Mouse (Mus musculus) heart, postnatal 10 days (tissue): ENCODE measurements around the gene Nhp2. TPM values are rescaled to one million over a fixed set of nuclear protein-coding genes. Genes with fewer than 3 reads are reported as not detected.
A peak's percentile ranks its signal among the peaks of the same experiment; 100 is the strongest.

Source experiments
- DNase-seq, 2 experiments: peaks; one replicate each; pipeline ENCODE4 v3.0.0; 2021
- intact Hi-C: fragments of 180-260 bp; cut with DNase I; formaldehyde crosslinking; loops from one replicate; pipeline ENCODE4 v1.15.1; 2025
- total RNA-seq, 2 experiments: library from RNA; stranded (reverse); gene quantifications; 2 replicates each; pipeline ENCODE4 v1.2.3; 2021

Nhp2 gene
- total RNA-seq: 10 to 100 TPM; 30.5 to 30.9 TPM

- DNase-seq: peak; percentile 96 to 97
- intact Hi-C loops: loop anchor here (1.0 to 2.0 kb wide), 2 partner anchors 17 to 31 kb away; partner anchors contain the start of genes D930048N14Rik and N4bp3
Observed at GRCm38 (mm10) chr11:51619409-51620060, at the start of gene Nhp2. Nhp2 (plus strand) TSS chr11:51619735.

- no peak for DNase-seq
- intact Hi-C loops: no loop called here
Observed at GRCm38 (mm10) chr11:51576454-51576853, 43.1 kb upstream of the Nhp2 start.

GRCm38 (mm10) chr11:51577587-51577986 is 41.9 kb upstream of the Nhp2 start:
- no peak for DNase-seq

GRCm38 (mm10) chr11:51579024-51579423 is 40.5 kb upstream of the Nhp2 start:
- DNase-seq: no peak
- intact Hi-C loops: no loop called here

More at GRCm38 (mm10) chr11:51577587-51577986, 41.9 kb upstream of the Nhp2 start:
- intact Hi-C loops: no loop called here

GRCm38 (mm10) chr11:51582713-51583112 is 36.8 kb upstream of the Nhp2 start:
- DNase-seq: peak; percentile 73 to 80
- intact Hi-C loops: loop anchor here (5.0 kb wide), 1 partner anchor 45 kb away; no protein-coding TSS in a partner anchor

- intact Hi-C loops: loop anchor here (5.0 kb wide), 1 partner anchor 47 kb away; no protein-coding TSS in a partner anchor
- no peak for DNase-seq
Observed at GRCm38 (mm10) chr11:51584057-51584430, 35.5 kb upstream of the Nhp2 start.

- intact Hi-C loops: loop anchor here (5.0 kb wide), 1 partner anchor 47 kb away; no protein-coding TSS in a partner anchor
Observed at GRCm38 (mm10) chr11:51584431-51585248, 34.9 kb upstream of the Nhp2 start, which contains the start of gene Phykpl. Phykpl (plus strand) TSS chr11:51584757.

GRCm38 (mm10) chr11:51585608-51586252 is 33.8 kb upstream of the Nhp2 start:
- no peak for DNase-seq
- intact Hi-C loops: no loop called here

More at GRCm38 (mm10) chr11:51584431-51585248, 34.9 kb upstream of the Nhp2 start, which contains the start of gene Phykpl:
- DNase-seq: peak; percentile 98 to 99

- intact Hi-C loops: no loop called here
- no peak for DNase-seq
Observed at GRCm38 (mm10) chr11:51586411-51586810, 33.1 kb upstream of the Nhp2 start.

GRCm38 (mm10) chr11:51587059-51587458 is 32.5 kb upstream of the Nhp2 start:
- DNase-seq: no peak
- intact Hi-C loops: no loop called here

GRCm38 (mm10) chr11:51588833-51589232 is 30.7 kb upstream of the Nhp2 start:
- no peak for DNase-seq
- intact Hi-C loops: no loop called here

GRCm38 (mm10) chr11:51590002-51590401 is 29.5 kb upstream of the Nhp2 start:
- DNase-seq: no peak
- intact Hi-C loops: no loop called here

GRCm38 (mm10) chr11:51591168-51591567 is 28.4 kb upstream of the Nhp2 start:
- no peak for DNase-seq
- intact Hi-C loops: no loop called here

- DNase-seq: no peak
- intact Hi-C loops: no loop called here
Observed at GRCm38 (mm10) chr11:51591915-51592314, 27.6 kb upstream of the Nhp2 start.

GRCm38 (mm10) chr11:51593368-51593767 is 26.2 kb upstream of the Nhp2 start:
- intact Hi-C loops: no loop called here

GRCm38 (mm10) chr11:51593849-51594248 is 25.7 kb upstream of the Nhp2 start:
- DNase-seq: no peak
- intact Hi-C loops: no loop called here

More at GRCm38 (mm10) chr11:51593368-51593767, 26.2 kb upstream of the Nhp2 start:
- no peak for DNase-seq

GRCm38 (mm10) chr11:51594715-51595350 is 24.7 kb upstream of the Nhp2 start:
- DNase-seq: no peak
- intact Hi-C loops: no loop called here

GRCm38 (mm10) chr11:51595459-51596083 is 24.0 kb upstream of the Nhp2 start:
- intact Hi-C loops: no loop called here
- no peak for DNase-seq

GRCm38 (mm10) chr11:51597553-51597952 is 22.0 kb upstream of the Nhp2 start:
- no peak for DNase-seq
- intact Hi-C loops: no loop called here

GRCm38 (mm10) chr11:51602253-51602652 is 17.3 kb upstream of the Nhp2 start:
- intact Hi-C loops: no loop called here
- no peak for DNase-seq
